Mouse (Mus musculus): ENCODE data around the gene Ptch1. TPM values are rescaled to one million over a fixed set of nuclear protein-coding genes. Genes with fewer than 3 reads are reported as not detected.

Ptch1 gene
- polyA plus RNA-seq, 1 experiment from 2014 or later, result 24.9 TPM

- Histone ChIP-seq H3K9me3 (no peaks in the 10 kb centered on the region), H3K36me3 (peaks cover 64% of the 10 kb centered on the region)
Observed at GRCm38 (mm10) chr13:63528164-63528675, 45.2 kb downstream of the Ptch1 start.

GRCm38 (mm10) chr13:63525571-63526197, 47.7 kb downstream of the Ptch1 start:
- H3K9ac ChIP-seq, result no peak overlapping the region
- H3K36me3 ChIP-seq, result peaks cover 57% of the 10 kb centered on the region
- H3K4me3 ChIP-seq, result no peak overlapping the region
- 26% methylated on average over 11 of the region's 11 CpGs for WGBS
- peak overlapping the region; percentile 82 for H3K27ac ChIP-seq
- H3K9me3 ChIP-seq, result no peaks in the 10 kb centered on the region
- H3K4me1 ChIP-seq, result peaks cover 76% of the 10 kb centered on the region
- peak; percentile 30; the same call in 1 of the 2 replicates for ATAC-seq (ENCODE audit: insufficient number of reproducible peaks, insufficient read depth, low FRiP score, low TSS enrichment)
- H3K27me3 ChIP-seq, result no peaks in the 10 kb centered on the region
- H3K4me2 ChIP-seq (replicated peaks), result 0 out of 2 replicates have a peak overlapping the region, but pooled peaks have one; percentile 3

More at GRCm38 (mm10) chr13:63528164-63528675, 45.2 kb downstream of the Ptch1 start:
- peaks cover 75% of the 10 kb centered on the region for H3K4me1 ChIP-seq
- H3K4me2 ChIP-seq (replicated peaks), result peak overlapping the region; percentile 7; the same call in 1 of the 2 replicates
- 7% methylated on average over 5 of the region's 5 CpGs for WGBS
- peak; percentile 72 for ATAC-seq (ENCODE audit: insufficient number of reproducible peaks, insufficient read depth, low FRiP score, low TSS enrichment)
- H3K9ac ChIP-seq, result no peak overlapping the region
- no peaks in the 10 kb centered on the region for H3K27me3 ChIP-seq
- no peak overlapping the region for H3K4me3 ChIP-seq
- H3K27ac ChIP-seq, result peak overlapping the region; percentile 76

- peak overlapping the region; percentile 82 for H3K27ac ChIP-seq
- no peak for ATAC-seq (ENCODE audit: insufficient number of reproducible peaks, insufficient read depth, low FRiP score, low TSS enrichment)
- no peak overlapping the region for H3K9ac ChIP-seq
- no peaks in the 10 kb centered on the region for H3K9me3 ChIP-seq
- H3K4me3 ChIP-seq, result no peak overlapping the region
- H3K36me3 ChIP-seq, result peaks cover 63% of the 10 kb centered on the region
- no peaks in the 10 kb centered on the region for H3K27me3 ChIP-seq
- peaks cover 72% of the 10 kb centered on the region for H3K4me1 ChIP-seq
- 46% methylated on average over 25 of the region's 25 CpGs for WGBS
- H3K4me2 ChIP-seq (replicated peaks), result 0 out of 2 replicates have a peak overlapping the region, but pooled peaks have one; percentile 1
Observed at GRCm38 (mm10) chr13:63524608-63525570, 48.5 kb downstream of the Ptch1 start.

GRCm38 (mm10) chr13:63524061-63524460, 49.3 kb downstream of the Ptch1 start:
- Histone ChIP-seq H3K4me1 (peaks cover 65% of the 10 kb centered on the region), H3K27me3 (no peaks in the 10 kb centered on the region), H3K9ac (no peak overlapping the region), H3K27ac (0 out of 2 replicates have a peak overlapping the region, but pooled peaks have one; percentile 82), H3K4me3 (no peak overlapping the region), H3K4me2 (replicated peaks) (no peak overlapping the region), H3K9me3 (no peaks in the 10 kb centered on the region), H3K36me3 (peaks cover 68% of the 10 kb centered on the region)
- WGBS, result 52% methylated on average over 2 of the region's 2 CpGs
- no peak for ATAC-seq (ENCODE audit: insufficient number of reproducible peaks, insufficient read depth, low FRiP score, low TSS enrichment)

- peaks cover 53% of the 10 kb centered on the region for H3K4me1 ChIP-seq
- no peaks in the 10 kb centered on the region for H3K9me3 ChIP-seq
- peaks cover 80% of the 10 kb centered on the region for H3K36me3 ChIP-seq
- ATAC-seq (ENCODE audit: insufficient number of reproducible peaks, insufficient read depth, low FRiP score, low TSS enrichment), result no peak
- H3K4me3 ChIP-seq, result no peak overlapping the region
- H3K27me3 ChIP-seq, result no peaks in the 10 kb centered on the region
- 42% methylated on average over 10 of the region's 10 CpGs for WGBS
- H3K9ac ChIP-seq, result no peak overlapping the region
- H3K4me2 ChIP-seq (replicated peaks), result no peak overlapping the region
- H3K27ac ChIP-seq, result peak overlapping the region; percentile 46; the same call in 1 of the 2 replicates
Observed at GRCm38 (mm10) chr13:63522832-63523231, 50.6 kb downstream of the Ptch1 start.

- H3K9me3 ChIP-seq, result no peaks in the 10 kb centered on the region
- H3K36me3 ChIP-seq, result peaks cover 88% of the 10 kb centered on the region
- no peaks in the 10 kb centered on the region for H3K27me3 ChIP-seq
- no peak overlapping the region for H3K27ac ChIP-seq
- H3K9ac ChIP-seq, result no peak overlapping the region
- ATAC-seq (ENCODE audit: insufficient number of reproducible peaks, insufficient read depth, low FRiP score, low TSS enrichment), result no peak
- WGBS, result 92% methylated on average over 6 of the region's 6 CpGs
- no peak overlapping the region for H3K4me2 ChIP-seq (replicated peaks)
- peaks cover 34% of the 10 kb centered on the region for H3K4me1 ChIP-seq
- H3K4me3 ChIP-seq, result no peak overlapping the region
Observed at GRCm38 (mm10) chr13:63520110-63520509, 53.3 kb downstream of the Ptch1 start.

- H3K9me3 ChIP-seq, result no peaks in the 10 kb centered on the region
- ATAC-seq (ENCODE audit: insufficient number of reproducible peaks, insufficient read depth, low FRiP score, low TSS enrichment), result no peak
- no peaks in the 10 kb centered on the region for H3K27me3 ChIP-seq
- H3K27ac ChIP-seq, result no peak overlapping the region
- H3K9ac ChIP-seq, result no peak overlapping the region
- 52% methylated on average over 2 of the region's 2 CpGs for WGBS
- H3K4me2 ChIP-seq (replicated peaks), result no peak overlapping the region
- peaks cover 93% of the 10 kb centered on the region for H3K36me3 ChIP-seq
- H3K4me1 ChIP-seq, result peaks cover 11% of the 10 kb centered on the region; the same call in 1 of the 2 replicates
- no peak overlapping the region for H3K4me3 ChIP-seq
Observed at GRCm38 (mm10) chr13:63516535-63516934, 56.9 kb downstream of the Ptch1 start.

GRCm38 (mm10) chr13:63515542-63515941, 57.9 kb downstream of the Ptch1 start:
- Histone ChIP-seq H3K9ac (no peak overlapping the region), H3K27ac (no peak overlapping the region; the same call in 1 of the 2 replicates), H3K27me3 (no peaks in the 10 kb centered on the region), H3K9me3 (no peaks in the 10 kb centered on the region), H3K4me3 (no peak overlapping the region), H3K4me1 (peaks cover 11% of the 10 kb centered on the region; the same call in 1 of the 2 replicates), H3K36me3 (peaks cover 94% of the 10 kb centered on the region), H3K4me2 (replicated peaks) (no peak overlapping the region)
- ATAC-seq (ENCODE audit: insufficient number of reproducible peaks, insufficient read depth, low FRiP score, low TSS enrichment), result no peak
- 76% methylated on average over 5 of the region's 5 CpGs for WGBS

- Histone ChIP-seq H3K4me1 (peaks cover 11% of the 10 kb centered on the region; the same call in 1 of the 2 replicates), H3K27me3 (no peaks in the 10 kb centered on the region), H3K9ac (no peak overlapping the region), H3K36me3 (peaks cover 93% of the 10 kb centered on the region), H3K9me3 (no peaks in the 10 kb centered on the region), H3K27ac (peak overlapping the region; percentile 55; the same call in 1 of the 2 replicates), H3K4me3 (no peak overlapping the region), H3K4me2 (replicated peaks) (no peak overlapping the region)
- 65% methylated on average over 8 of the region's 8 CpGs for WGBS
- ATAC-seq (ENCODE audit: insufficient number of reproducible peaks, insufficient read depth, low FRiP score, low TSS enrichment), result no peak
Observed at GRCm38 (mm10) chr13:63514931-63515360, 58.5 kb downstream of the Ptch1 start.

- Histone ChIP-seq H3K9me3 (no peaks in the 10 kb centered on the region), H3K27ac (peak overlapping the region; percentile 6; the same call in 1 of the 2 replicates), H3K9ac (no peak overlapping the region), H3K4me1 (peaks cover 11% of the 10 kb centered on the region; the same call in 1 of the 2 replicates), H3K36me3 (peaks cover 90% of the 10 kb centered on the region), H3K27me3 (no peaks in the 10 kb centered on the region), H3K4me3 (no peak overlapping the region), H3K4me2 (replicated peaks) (no peak overlapping the region)
- 77% methylated on average over 26 of the region's 26 CpGs for WGBS
- ATAC-seq (ENCODE audit: insufficient number of reproducible peaks, insufficient read depth, low FRiP score, low TSS enrichment), result no peak
Observed at GRCm38 (mm10) chr13:63513374-63514098, 59.9 kb downstream of the Ptch1 start.

GRCm38 (mm10) chr13:63512411-63512810, 61.0 kb downstream of the Ptch1 start:
- H3K4me1 ChIP-seq, result peaks cover 11% of the 10 kb centered on the region; the same call in 1 of the 2 replicates
- 57% methylated on average over 5 of the region's 6 CpGs for WGBS
- no peak for ATAC-seq (ENCODE audit: insufficient number of reproducible peaks, insufficient read depth, low FRiP score, low TSS enrichment)
- H3K9me3 ChIP-seq, result no peaks in the 10 kb centered on the region
- peaks cover 88% of the 10 kb centered on the region for H3K36me3 ChIP-seq
- no peak overlapping the region for H3K4me2 ChIP-seq (replicated peaks)
- H3K9ac ChIP-seq, result no peak overlapping the region
- H3K27me3 ChIP-seq, result no peaks in the 10 kb centered on the region
- H3K4me3 ChIP-seq, result no peak overlapping the region
- no peak overlapping the region for H3K27ac ChIP-seq

Measured in embryonic facial prominence, embryonic 12.5 days (tissue).